Mouse (Mus musculus) right cerebral cortex, postnatal 4 days (tissue): ENCODE measurements around the gene Ly6g6d.
"Not testable (repeated sequence)": the region's sequence is repeated elsewhere in the genome, so short reads cannot be mapped to it uniquely, and the experiment has no call there.

Experiments
- DNase-seq: peaks from one replicate; pipeline ENCODE4 v3.0.0-alpha.2; 2022

Gene Ly6g6d

DNA sequence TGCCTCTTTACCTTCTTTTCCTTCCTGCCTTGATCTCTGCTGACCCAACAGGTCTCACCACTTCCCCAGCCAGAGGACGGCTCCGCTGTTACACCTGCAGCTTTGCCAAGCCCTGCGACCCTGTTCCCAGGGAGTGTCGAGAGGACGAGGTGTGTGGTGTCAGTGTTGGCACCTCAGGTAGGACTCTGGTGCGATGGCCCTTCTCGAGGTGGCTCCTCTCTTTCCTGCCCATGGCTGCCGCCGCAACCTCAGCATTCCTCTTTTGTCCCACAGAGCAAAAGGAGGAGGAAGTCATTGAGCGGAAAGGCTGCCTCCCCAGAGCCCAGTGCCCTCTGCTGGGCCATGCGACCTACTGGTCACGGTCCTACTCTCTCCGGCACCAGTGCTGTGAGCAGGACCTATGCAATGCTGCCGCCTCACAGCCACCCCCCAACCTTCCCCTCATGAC is at the start of gene Ly6g6d:
Gene Ly6g6d (minus strand): TSS at position 280 of the 448 bp plus-strand sequence.
- no peak for DNase-seq

DNA sequence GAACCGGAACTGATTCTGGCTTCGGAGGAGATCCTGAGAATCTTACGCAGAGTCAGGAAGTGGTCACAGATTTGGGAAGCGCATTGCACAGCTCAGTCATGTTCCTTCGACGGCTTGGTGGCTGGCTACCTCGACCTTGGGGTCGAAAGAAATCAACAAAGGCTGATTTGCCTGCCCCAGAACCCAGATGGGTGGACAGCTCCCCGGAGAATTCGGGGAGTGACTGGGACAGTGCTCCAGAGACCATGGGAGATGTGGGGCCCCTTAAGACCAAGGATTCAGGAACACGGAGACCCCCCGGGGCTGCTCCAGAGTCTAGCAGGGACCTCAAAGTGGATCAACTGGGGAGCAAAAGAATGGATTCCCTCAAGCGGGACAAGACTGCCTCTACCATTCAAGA is 49.2 kb upstream of the Ly6g6d start:
- no peak for DNase-seq

DNA sequence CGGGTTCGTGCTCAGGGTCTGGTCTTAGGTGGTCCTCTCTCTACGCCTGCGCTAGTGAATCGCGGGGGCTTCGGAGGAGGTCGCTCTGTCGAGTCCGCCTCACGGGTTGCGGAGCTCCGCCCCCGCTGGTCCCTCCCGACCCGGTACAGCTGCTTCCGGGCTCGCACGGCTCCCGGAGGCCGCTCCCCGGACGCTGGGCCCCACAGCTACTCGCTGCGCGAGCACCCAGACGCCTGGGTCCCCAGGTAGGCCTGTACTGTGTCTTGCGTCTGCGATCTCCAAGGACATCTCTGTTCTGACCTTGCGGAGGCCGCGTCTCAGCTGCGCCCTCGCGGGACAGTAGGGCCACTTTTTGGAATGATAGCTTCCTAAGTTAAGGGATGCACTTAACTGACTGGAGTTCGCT is 48.3 kb upstream of the Ly6g6d start, which contains the start of gene D17H6S53E:
Gene D17H6S53E (plus strand): TSS at position 168 of the 406 bp plus-strand sequence.
- DNase-seq, result peak; percentile 68

DNA sequence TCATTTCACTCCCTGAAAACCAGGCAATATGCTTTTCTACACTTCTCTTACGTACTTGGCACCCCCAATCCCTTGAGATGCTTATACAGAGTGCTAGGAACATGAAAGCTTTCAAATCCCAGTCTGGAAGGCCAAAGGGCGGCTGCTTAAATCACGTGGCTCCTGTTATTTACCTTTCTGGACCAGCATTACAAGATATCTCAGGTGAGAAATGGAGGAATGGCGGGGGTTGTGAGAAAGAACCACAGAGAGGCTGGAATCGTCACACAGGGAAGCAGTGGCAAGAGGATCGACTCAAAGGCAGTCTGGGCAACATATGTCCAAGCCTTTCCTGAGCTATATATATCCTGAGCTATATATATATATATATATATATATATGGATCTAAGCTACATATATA is 47.7 kb upstream of the Ly6g6d start:
- DNase-seq, result no peak

DNA sequence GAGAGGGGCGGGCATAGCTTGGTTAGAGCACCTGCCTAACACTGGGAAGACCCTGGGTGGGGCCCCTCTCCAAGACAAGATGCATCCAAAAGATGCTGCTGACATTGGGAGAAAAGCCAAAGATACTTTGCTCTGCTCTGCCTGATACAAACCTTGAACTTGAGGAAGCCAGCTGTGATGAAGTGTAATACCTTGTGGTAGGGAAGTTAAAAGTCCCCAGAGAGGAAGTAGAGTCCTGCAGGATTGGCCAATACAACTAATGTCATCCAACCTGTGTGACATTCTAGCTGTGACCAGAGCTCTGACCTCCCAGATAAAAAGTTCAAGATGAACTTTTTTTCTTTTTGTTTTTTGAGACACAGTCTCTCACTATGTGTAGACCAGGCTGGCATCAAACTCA is 47.2 kb upstream of the Ly6g6d start:
- DNase-seq, result no peak

DNA sequence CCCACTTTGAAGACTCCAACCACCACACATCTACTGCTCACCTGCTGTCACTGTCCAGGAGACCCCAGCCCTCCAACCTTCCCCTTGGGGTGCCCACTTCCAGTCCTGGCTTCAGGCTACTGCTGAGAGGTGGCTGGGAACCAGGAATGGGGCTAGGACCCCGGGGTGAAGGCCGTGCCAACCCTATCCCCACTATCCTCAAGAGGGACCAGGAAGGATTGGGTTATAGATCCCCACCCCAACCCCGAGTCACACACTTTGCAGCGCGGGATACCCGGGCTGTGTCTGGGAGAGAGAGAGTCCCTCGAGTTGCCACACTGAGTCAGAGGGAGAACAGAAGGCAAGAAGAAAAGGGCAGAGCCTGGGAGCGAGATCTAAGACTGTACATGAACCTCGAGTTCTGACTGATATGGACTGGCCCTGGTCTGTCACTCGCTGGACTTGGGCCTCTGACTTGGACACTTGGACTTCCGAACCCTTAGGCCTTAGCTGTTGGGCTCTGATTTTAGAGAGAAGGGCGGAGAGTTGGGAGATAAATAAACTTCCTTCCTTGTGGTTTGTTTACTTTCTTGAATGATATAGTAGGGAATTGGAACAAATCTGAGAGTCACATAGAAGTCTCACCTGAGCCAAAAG is 46.5 kb upstream of the Ly6g6d start:
- not testable (repeated sequence) for DNase-seq

DNA sequence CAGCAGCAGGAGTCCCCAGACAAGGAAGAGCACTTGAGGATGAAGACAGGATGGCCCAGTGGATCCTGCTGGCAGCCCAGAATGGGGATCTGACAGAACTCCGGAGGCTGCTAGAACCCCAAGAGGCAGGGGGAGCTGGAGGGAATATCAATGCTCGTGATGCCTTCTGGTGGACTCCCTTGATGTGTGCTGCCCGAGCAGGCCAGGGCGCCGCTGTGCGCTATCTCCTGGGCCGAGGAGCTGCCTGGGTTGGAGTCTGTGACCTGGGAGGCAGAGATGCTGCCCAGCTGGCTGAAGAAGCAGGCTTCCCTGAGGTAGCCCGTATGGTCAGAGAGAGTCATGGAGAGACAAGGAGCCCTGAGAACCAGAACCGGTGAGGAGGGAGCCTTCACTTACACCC is 45.4 kb upstream of the Ly6g6d start:
- not testable (repeated sequence) for DNase-seq

DNA sequence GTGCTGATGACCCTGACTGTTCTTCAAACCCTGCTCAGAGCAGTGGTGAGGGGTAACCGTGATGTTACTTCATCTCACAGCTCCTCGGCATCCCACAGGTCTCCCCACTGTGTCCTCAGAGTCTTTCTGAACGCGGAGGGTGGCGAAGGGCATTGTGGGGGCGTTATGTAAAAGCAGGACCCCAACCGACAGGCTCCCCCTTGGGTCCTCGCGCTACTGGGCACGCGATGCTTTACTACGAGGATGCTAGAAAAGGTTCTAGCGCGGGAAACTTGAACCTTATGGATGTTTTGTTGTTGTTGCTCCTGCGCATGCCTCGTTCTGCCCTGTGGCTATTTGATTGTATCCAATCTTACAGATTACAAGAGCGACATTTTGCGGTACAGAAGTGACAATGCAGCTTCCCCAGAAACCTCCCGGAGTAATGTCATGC is 44.0 kb upstream of the Ly6g6d start, which contains the start of gene Csnk2b:
Gene Csnk2b (minus strand): TSS at position 183 of the 433 bp plus-strand sequence.
- peak; percentile 57 for DNase-seq

DNA sequence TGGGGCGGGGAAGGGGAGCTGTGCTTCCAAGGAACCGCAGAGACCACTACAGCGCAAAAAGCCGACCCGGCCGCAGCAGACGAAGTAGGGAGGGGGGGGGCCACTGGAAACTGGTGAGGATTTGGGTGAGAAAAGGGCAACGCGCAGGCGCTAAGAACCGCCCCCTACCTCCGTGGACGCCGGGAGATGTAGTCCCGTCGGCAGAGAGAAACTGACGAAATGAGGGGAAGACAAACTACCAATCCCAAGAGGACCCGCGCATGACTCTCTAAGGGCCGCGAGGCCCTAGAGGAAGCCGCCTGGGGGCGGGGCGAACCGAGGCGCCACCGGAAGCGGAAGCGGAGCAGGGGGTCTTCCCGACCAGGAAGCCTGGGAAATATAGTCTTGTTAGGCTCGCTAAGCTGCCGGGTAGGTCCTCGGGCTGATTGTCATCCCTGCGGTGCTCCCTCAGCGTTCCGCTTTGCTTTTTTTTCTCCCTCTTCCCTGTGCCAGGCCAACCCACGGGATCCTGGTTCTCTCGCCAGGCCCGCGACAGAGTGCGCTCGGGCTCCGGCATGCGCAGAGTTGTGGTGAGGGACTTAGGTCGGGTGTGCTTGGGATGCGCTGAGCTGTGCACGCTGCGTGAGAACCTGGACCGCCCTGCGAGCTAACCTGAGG is 43.4 kb upstream of the Ly6g6d start, which contains the start of gene Gpank1:
Gene Gpank1 (plus strand): TSS at position 313 of the 657 bp plus-strand sequence.
- DNase-seq, result peak; percentile 96

DNA sequence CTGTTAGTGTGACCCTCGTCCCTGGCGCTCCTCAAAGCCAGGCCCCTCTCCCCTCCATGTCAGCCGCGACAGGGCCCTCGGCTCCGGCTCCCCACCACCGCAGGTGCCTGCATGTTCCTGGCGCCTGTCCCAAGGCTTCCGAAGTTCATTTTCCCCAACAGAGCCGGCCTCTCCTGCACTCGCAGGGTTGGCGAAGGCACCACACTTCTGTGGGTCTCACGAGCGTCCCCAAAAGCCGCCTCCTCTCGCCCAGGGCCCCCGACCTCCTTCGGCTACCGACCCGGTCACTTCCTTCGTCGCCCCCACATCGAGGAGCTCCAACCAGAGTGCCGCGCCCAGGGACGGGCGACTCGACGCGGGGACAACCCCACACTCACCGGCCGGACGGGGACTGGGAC is 42.9 kb upstream of the Ly6g6d start:
- peak; percentile 49 for DNase-seq

DNA sequence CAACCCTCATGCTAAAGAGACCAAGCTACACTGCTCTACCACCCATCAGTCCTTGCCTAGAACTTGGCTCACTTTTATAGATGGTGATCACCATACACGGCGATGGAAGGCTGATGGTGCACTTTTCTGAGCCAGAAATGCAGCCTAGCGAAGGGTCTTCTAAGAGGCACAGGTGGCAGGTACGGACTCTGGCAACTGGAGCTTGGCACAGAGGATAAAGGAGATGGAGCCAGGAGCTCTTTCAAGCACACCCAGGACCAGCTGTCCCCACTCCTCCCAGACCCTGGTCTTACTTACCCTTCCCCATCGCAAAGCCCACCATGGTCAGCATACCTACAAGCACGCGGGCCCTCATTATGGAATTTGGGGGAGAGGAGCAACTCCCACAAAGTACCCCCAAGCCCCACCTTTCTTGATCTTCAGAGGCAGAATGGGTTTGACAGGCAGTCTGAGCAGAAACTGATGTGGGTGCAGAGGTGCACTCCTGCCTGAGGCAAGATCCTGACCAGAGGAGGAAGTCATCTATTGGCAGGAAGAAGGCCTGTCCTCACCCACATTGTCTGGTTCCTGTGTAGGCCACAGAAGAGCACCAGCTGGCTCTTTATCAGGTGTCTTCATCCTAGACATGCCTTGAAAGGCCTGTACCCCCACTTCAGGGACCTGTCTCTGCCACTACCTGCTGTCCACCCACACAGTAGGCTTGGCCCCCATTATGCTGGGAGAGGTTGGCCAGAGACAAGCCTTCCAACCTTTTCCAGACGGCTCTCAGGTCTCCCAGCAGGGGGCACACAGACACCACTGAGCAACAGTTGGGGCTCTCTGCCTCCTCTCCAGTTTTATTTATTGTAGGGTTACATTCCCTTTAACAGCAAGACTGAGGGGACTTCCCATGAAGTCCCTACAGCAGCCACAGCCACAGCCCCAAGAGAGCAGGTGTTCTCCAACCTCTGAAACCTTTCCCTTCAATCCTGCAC is 37.5 kb upstream of the Ly6g6d start, which contains the start of gene Ly6g5b:
Gene Ly6g5b (minus strand): TSS at position 383 of the 974 bp plus-strand sequence.
- DNase-seq, result no peak

DNA sequence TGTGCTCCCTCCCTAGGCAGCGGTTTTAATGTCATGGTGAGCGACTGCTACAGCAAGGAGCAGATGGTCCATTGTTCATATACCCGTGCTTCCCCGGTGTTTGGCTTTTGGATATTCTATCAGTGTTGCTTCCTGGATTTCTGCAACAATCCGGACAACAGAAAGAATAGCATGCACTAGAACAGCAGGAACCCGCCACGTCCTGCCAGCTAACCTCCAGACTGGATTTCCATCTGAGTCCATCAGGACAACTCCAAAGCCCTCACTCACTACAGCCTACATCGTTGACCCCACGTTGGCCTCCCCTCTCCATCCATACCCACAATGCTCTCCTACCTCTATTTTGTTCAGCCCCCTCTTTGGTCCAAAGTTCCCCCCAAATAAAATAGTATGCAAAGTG is 33.9 kb upstream of the Ly6g6d start:
- no peak for DNase-seq

DNA sequence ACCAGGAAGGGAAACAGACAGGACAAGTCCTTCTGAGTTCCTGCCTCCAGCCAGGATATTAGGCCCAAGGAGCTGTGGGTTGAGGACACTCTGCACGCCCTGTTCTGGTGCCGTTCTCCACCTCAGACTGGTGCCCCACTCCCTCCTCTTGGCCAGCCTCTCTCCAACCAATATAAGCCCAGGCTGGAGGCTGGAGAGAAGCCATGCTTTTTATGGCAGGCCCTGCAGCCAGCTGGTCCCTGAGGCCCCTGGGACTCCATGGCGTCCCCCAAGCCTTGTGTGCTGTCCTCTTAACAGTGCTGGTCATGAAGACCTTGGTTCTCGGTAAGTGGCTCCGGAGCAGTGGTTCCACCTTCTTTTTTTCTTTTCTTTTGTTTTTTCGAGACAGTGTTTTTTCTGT is 30.2 kb upstream of the Ly6g6d start, which contains the start of gene Ly6g5c:
Gene Ly6g5c (plus strand): TSS at position 183 of the 400 bp plus-strand sequence.
- DNase-seq, result no peak

DNA sequence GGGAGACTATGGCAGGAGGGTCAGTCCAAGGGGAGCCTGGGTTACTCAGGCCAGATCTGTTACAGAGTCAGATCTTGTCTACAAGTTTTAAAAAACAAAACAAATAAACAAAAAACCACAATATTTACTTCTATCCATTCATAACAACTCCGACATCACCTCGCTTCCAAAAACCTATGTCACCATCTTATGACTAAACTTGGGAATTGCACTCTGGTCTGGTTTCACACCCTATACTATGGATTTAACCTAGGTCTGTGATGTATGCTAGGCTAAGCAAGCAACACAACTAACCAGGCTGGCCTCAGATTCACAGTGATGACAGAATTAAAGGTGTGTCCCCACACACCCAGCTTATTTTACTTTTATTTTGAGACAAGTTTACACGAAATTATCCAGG is 28.7 kb upstream of the Ly6g6d start:
- no peak for DNase-seq

DNA sequence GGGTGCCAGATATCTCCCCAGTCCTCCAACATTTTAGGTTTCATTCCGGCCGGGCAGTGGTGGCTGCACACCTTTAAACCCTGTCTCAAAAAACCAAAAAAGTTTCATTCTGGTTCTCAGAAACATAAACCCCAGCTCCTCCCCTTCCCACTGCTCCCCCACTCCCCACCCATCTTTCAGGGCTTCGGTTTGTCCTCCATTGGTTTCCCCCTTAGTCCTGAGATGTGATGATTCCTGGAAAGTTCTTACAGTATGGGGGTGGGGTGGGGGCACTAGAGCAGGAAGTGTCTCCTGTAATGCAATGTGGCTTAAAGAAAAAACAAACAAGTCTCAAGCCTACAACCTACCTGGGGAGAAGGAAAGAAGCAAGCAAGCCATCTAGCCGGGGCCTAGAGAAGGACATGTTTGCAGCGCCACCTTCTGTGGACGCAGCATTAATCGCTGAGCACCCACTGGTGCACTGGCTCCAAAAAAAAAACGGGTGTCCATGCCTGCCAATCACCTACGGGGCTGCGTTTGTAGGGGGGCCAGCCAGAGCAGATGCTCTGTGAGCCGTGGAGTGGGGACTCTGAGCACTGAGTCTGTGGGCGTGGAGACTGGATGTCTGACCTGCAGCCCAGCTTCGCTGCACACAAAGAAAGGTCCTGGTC is 28.0 kb upstream of the Ly6g6d start:
- peak; percentile 38 for DNase-seq

DNA sequence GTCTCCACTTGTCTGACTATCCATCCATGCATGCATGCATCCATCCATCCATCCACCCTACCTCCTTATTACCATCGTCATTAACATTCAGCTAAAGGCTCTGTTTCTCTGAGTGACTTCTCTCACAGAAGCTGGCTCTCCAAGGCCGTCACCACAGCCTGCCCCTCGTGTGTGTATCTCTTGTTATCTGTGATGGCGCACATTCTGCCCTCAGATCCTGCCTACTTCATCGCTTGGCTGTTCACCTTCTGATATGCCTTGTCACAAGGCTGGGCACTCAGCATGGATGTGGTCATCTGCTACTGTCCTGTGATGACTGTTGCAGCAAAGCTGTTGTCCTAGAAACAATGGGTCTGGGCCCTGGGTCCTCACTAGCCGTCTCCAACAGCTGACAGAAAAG is 26.9 kb upstream of the Ly6g6d start:
- no peak for DNase-seq

DNA sequence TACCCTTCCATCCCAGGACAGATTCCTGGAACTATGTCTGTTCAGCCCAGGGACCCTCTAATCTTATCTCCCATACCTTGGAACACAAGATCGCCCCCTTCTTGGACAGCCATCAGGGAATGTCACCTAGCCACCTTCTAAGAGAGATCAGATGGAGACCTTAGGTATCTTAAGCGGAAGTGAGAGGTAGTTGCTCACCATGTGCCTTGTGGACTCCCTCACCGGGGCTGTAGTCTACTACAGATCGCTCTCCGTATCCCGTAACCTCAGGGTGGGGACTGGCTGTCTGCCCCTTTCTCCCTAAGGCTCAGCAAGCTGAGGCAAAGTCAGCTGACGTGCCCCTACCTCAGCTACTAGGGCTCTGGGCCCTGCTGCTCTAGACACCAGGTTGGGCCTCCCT is 26.2 kb upstream of the Ly6g6d start:
- DNase-seq, result no peak

DNA sequence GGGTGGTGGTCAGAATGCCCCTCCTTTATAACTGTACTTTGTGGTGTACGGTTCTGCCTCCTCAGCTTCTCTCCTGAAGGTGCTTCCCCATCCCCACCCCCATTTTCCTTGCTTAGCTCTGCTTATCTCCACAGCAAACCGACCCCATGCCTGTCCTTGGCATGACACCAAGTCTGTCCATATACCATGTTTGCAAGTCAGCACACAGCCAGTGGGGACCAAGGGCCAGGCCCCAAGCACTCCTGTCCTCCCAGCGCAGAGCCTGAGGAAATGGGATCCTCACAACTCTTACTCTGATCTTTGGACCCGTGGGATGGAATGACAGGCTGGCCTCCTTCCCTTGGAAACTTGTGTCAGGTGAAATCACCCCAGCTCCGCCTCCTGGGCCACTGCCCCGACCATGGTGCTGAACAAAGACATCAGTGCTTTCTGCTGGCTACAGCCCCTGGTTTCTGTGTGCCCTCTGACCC is 25.4 kb upstream of the Ly6g6d start:
- no peak for DNase-seq

DNA sequence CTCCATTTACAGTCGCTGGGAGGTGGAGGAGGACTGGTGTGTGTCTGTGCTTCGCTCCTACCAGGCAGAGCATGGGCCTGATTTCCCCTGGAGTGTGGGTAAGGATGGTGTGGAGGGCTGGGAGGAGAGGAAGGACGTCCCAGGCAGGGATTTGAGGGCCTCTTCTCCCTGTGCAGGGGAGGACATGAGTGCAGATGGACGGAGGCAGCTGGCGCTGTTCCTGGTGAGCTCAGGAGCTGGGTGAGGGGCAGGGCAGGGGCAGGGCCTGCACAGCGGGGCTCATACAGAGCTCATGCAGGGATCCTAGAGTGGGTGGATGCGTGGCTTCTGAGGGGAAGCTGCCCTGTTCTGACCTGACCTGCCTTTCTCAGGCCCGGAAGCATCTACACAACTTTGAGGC is 24.4 kb upstream of the Ly6g6d start:
- DNase-seq, result no peak

DNA sequence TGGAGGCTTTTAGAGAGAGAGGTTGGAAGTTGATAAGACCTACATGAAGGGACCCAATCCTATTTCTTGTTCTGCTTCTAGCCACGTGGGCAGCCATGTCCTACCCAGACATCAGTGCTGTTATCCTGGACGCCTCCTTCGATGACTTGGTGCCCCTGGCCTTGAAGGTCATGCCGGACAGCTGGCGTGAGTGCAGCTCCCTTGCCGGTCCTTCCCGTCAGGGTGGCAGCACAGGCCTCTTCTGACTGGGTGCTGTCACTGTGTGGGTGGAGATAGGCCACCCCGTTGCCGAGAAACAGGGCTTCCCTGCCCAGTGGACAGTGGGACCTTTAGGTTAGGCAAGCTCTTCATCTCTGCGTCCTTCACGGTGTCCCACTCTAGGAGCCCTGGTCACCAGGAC is 23.3 kb upstream of the Ly6g6d start:
- DNase-seq, result no peak

DNA sequence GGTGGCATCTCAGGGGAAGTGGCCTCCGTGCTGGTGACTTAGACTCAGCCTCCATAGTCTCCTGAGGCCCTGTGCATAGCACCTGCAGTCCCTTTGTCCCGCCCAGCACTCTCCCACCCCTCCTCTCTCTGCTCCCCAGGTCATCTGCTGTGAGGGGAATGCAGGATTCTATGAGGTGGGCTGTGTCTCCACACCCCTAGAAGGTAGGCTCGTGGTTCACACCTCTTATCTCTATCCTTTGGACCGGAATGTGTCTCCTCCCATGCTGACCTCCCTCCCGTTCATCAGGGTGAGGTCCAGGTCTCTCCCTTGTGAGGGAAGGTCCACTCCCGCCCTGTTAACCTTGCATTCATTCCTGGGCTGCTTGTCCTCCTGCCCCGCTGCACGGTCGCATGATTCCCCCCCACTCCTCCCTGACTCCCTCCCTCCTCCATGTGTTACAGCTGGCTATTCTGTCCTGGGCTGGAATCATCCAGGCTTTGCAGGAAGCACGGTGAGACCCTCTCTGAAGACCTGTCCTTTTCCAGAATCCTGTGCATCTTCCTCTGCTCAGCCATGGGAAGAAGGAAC is 22.4 kb upstream of the Ly6g6d start:
- DNase-seq, result no peak

DNA sequence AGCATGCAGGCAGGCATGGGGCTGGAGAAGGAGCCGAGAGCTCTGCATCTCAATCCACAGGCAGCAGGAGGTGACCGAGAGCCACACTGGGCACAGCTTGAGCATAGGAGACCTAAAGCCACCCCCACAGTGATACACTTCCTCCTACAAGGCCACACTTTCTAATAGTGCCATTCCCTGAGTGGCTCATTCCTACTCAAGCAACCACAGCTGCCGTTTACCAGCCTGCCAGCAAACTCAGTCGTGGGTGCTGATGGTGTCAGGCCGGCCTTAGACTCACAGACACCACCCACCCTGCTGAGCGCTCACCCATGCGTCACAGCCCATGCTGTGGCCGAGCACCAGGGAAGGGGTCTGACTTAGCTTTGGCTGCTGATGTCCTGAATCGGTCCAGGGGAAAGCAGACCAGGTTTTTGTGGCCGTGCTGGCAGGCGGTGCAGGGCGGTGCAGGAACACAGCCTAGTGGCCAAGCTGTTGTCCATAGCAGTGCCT is 19.3 kb upstream of the Ly6g6d start:
- no peak for DNase-seq
